Mouse (Mus musculus): Measurements from ENCODE around the gene Hoxa5. TPM values are rescaled to one million over a fixed set of nuclear protein-coding genes. Genes with fewer than 3 reads are reported as not detected.

Gene Hoxa5
- total RNA-seq, 1 experiment from 2014 or later, result 3.9 TPM

- ATAC-seq (replicated peaks; ENCODE audit: low read depth, poor library complexity, severe bottlenecking), result peak; percentile 47
These were observed 13.0 kb upstream of the Hoxa5 start for GRCm38 (mm10) chr6:52217459-52217768.

- ATAC-seq (replicated peaks; ENCODE audit: low read depth, poor library complexity, severe bottlenecking), result no peak
These were observed 12.5 kb upstream of the Hoxa5 start for GRCm38 (mm10) chr6:52216691-52217458.

GRCm38 (mm10) chr6:52215771-52216535 lies 11.6 kb upstream of the Hoxa5 start:
- ATAC-seq (replicated peaks; ENCODE audit: low read depth, poor library complexity, severe bottlenecking), result no peak

- no peak for ATAC-seq (replicated peaks; ENCODE audit: low read depth, poor library complexity, severe bottlenecking)
These were observed 10.7 kb upstream of the Hoxa5 start for GRCm38 (mm10) chr6:52215070-52215469.

- ATAC-seq (replicated peaks; ENCODE audit: low read depth, poor library complexity, severe bottlenecking), result no peak
These were observed 9.9 kb upstream of the Hoxa5 start for GRCm38 (mm10) chr6:52214271-52214670.

GRCm38 (mm10) chr6:52213119-52213986 lies 9.0 kb upstream of the Hoxa5 start, which contains the start of the genes Hoxa3 and Gm28308:
Gene Hoxa3 (minus strand): TSS chr6:52213336.
Gene Gm28308 (minus strand): TSS chr6:52213339.
- peak; percentile 20 for ATAC-seq (replicated peaks; ENCODE audit: low read depth, poor library complexity, severe bottlenecking)

- peak; percentile 29 for ATAC-seq (replicated peaks; ENCODE audit: low read depth, poor library complexity, severe bottlenecking)
These were observed 8.2 kb upstream of the Hoxa5 start for GRCm38 (mm10) chr6:52212556-52213118.

- 0 out of 2 replicates have a peak, but pooled peaks have one; percentile 2 for ATAC-seq (replicated peaks; ENCODE audit: low read depth, poor library complexity, severe bottlenecking)
These were observed 7.6 kb upstream of the Hoxa5 start for GRCm38 (mm10) chr6:52211961-52212360.

- peak; percentile 68 for ATAC-seq (replicated peaks; ENCODE audit: low read depth, poor library complexity, severe bottlenecking)
These were observed 7.0 kb upstream of the Hoxa5 start for GRCm38 (mm10) chr6:52211170-52211935.

GRCm38 (mm10) chr6:52209685-52210046 lies 5.3 kb upstream of the Hoxa5 start:
- no peak for ATAC-seq (replicated peaks; ENCODE audit: low read depth, poor library complexity, severe bottlenecking)

- ATAC-seq (replicated peaks; ENCODE audit: low read depth, poor library complexity, severe bottlenecking), result no peak
These were observed 4.7 kb upstream of the Hoxa5 start for GRCm38 (mm10) chr6:52208868-52209684.

- no peak for ATAC-seq (replicated peaks; ENCODE audit: low read depth, poor library complexity, severe bottlenecking)
These were observed 3.9 kb upstream of the Hoxa5 start, which contains the start of gene Hoxa6 for GRCm38 (mm10) chr6:52208072-52208867. Gene Hoxa6 (minus strand): TSS chr6:52208722.

- no peak for ATAC-seq (replicated peaks; ENCODE audit: low read depth, poor library complexity, severe bottlenecking)
These were observed 3.2 kb upstream of the Hoxa5 start for GRCm38 (mm10) chr6:52207684-52207976.

GRCm38 (mm10) chr6:52206882-52207683 lies 2.7 kb upstream of the Hoxa5 start:
- ATAC-seq (replicated peaks; ENCODE audit: low read depth, poor library complexity, severe bottlenecking), result no peak

- ATAC-seq (replicated peaks; ENCODE audit: low read depth, poor library complexity, severe bottlenecking), result no peak
These were observed 1.5 kb upstream of the Hoxa5 start for GRCm38 (mm10) chr6:52205638-52206621.

GRCm38 (mm10) chr6:52205221-52205620 lies 834 bp upstream of the Hoxa5 start:
- no peak for ATAC-seq (replicated peaks; ENCODE audit: low read depth, poor library complexity, severe bottlenecking)
